ENCODE assay signal across 8 mouse cellular contexts in genomic region chr11:69414421-69415326, GRCm38 (mm10). TPM values are rescaled to one million over a fixed set of nuclear protein-coding genes. Genes with fewer than 3 reads are reported as not detected.
DNase-seq lines count a peak whose midpoint lies in the region; ATAC-seq lines count a peak whose summit lies in the region.

No protein-coding gene starts in this region.

- no peak for ATAC-seq in intestine, embryonic 14.5 days (replicated peaks; ENCODE audit: low FRiP score, low TSS enrichment, low read depth)
- ATAC-seq in midbrain, embryonic 16.5 days = no peak

- H3K27me3 ChIP-seq in intestine, embryonic 14.5 days (replicated peaks; ENCODE audit: control insufficient read depth, insufficient read depth, low read length) = no peaks in the 10 kb centered on the region
- H3K27me3 ChIP-seq in midbrain, embryonic 16.5 days (ENCODE audit: control insufficient read depth, insufficient read depth, low read depth, low read length) = no peaks in the 10 kb centered on the region

- peak overlapping the region; percentile 90 for H3K9ac ChIP-seq in intestine, embryonic 14.5 days (ENCODE audit: low read length)
- peak overlapping the region; percentile 98 for H3K9ac ChIP-seq in midbrain, embryonic 16.5 days (ENCODE audit: low read depth, low read length)

- peak; percentile 34 for DNase-seq in gastrocnemius, postnatal 25 days
- no peak for DNase-seq in gastrocnemius, adult 18-20 months (ENCODE audit: low spot score)
- peak; percentile 81 for DNase-seq in A20 (ENCODE audit: low read depth, low spot score)
- peak; percentile 54 for DNase-seq in embryo, embryonic 9.5 days (ENCODE audit: extremely low spot score)
- no peak for DNase-seq in intestine, embryonic 14.5 days (ENCODE audit: low spot score)
- DNase-seq in B cell, adult 2 months = no peak
- no peak for DNase-seq in ovary, adult 18-20 months (ENCODE audit: low spot score)

- WGBS in intestine, embryonic 14.5 days = 3% methylated on average over 4 of the region's 4 CpGs
- 9% methylated on average over 4 of the region's 4 CpGs for WGBS in midbrain, embryonic 16.5 days

- H3K4me1 ChIP-seq in intestine, embryonic 14.5 days (replicated peaks; ENCODE audit: control insufficient read depth, insufficient read depth, low read length) = peaks cover 46% of the 10 kb centered on the region
- peaks cover 47% of the 10 kb centered on the region for H3K4me1 ChIP-seq in midbrain, embryonic 16.5 days (ENCODE audit: control insufficient read depth, insufficient read depth, low read length)

- H3K9me3 ChIP-seq in intestine, embryonic 14.5 days (ENCODE audit: control insufficient read depth, low read length) = no peaks in the 10 kb centered on the region
- no peaks in the 10 kb centered on the region for H3K9me3 ChIP-seq in midbrain, embryonic 16.5 days (replicated peaks; ENCODE audit: control insufficient read depth, low read length, poor library complexity, severe bottlenecking)

- peaks cover 15% of the 10 kb centered on the region; the same call in 1 of the 2 replicates for H3K36me3 ChIP-seq in intestine, embryonic 14.5 days (ENCODE audit: control insufficient read depth, insufficient read depth, low read length)
- no peaks in the 10 kb centered on the region for H3K36me3 ChIP-seq in midbrain, embryonic 16.5 days (ENCODE audit: control insufficient read depth, insufficient read depth, low read length)

- peak overlapping the region; percentile 86 for H3K27ac ChIP-seq in intestine, embryonic 14.5 days (ENCODE audit: low read depth)
- peak overlapping the region; percentile 99 for H3K27ac ChIP-seq in midbrain, embryonic 16.5 days (ENCODE audit: low read length)

- peak overlapping the region; percentile 90 for H3K4me3 ChIP-seq in intestine, embryonic 14.5 days (ENCODE audit: low read depth, low read length)
- H3K4me3 ChIP-seq in midbrain, embryonic 16.5 days (ENCODE audit: low read depth, low read length) = peak overlapping the region; percentile 67

- peak overlapping the region; percentile 85 for H3K4me2 ChIP-seq in intestine, embryonic 14.5 days (ENCODE audit: low read length)
- peak overlapping the region; percentile 92 for H3K4me2 ChIP-seq in midbrain, embryonic 16.5 days (ENCODE audit: low read length)

RNA-seq across cellular contexts. Expression of gene Kdm6b, which starts 1.2 kb away (rescaled TPM):
- total RNA-seq in gastrocnemius, postnatal 25 days (2021) = 10 to 100 TPM; 23.9 to 27.7 TPM
- 10 to 100 TPM; 19.6 to 22.0 TPM for total RNA-seq in gastrocnemius, adult 18-20 months (2021)
- polyA plus RNA-seq in intestine, embryonic 14.5 days (2014; fragmentation: Nextera tagmentation; extraction: Ambion mirVana) = 29.1 and 29.6 TPM in 2 replicates
- 36.4 and 39.0 TPM in 2 replicates for polyA plus RNA-seq in midbrain, embryonic 16.5 days (2015; fragmentation: Nextera tagmentation; extraction: Ambion mirVana)

RNA-seq across cellular contexts. Expression of gene Tmem88, which starts 16.6 kb away (rescaled TPM):
- 1 to 10 TPM; 6.1 to 7.0 TPM for total RNA-seq in gastrocnemius, postnatal 25 days (2021)
- total RNA-seq in gastrocnemius, adult 18-20 months (2021) = 1 to 10 TPM; 2.6 to 4.1 TPM
- polyA plus RNA-seq in intestine, embryonic 14.5 days (2014; fragmentation: Nextera tagmentation; extraction: Ambion mirVana) = 34.8 and 38.4 TPM in 2 replicates
- 5.2 and 5.9 TPM in 2 replicates for polyA plus RNA-seq in midbrain, embryonic 16.5 days (2015; fragmentation: Nextera tagmentation; extraction: Ambion mirVana)

RNA-seq across cellular contexts. Expression of gene Cyb5d1, which starts 19.2 kb away (rescaled TPM):
- 10 to 100 TPM; 26.5 to 26.9 TPM for total RNA-seq in gastrocnemius, postnatal 25 days (2021)
- total RNA-seq in gastrocnemius, adult 18-20 months (2021) = 10 to 100 TPM; 29.3 to 33.0 TPM
- 23.3 and 23.8 TPM in 2 replicates for polyA plus RNA-seq in intestine, embryonic 14.5 days (2014; fragmentation: Nextera tagmentation; extraction: Ambion mirVana)
- polyA plus RNA-seq in midbrain, embryonic 16.5 days (2015; fragmentation: Nextera tagmentation; extraction: Ambion mirVana) = 27.1 and 28.9 TPM in 2 replicates

RNA-seq across cellular contexts. Expression of gene Naa38, which starts 19.4 kb away (rescaled TPM):
- total RNA-seq in gastrocnemius, postnatal 25 days (2021) = 10 to 100 TPM; 60.4 to 65.0 TPM
- total RNA-seq in gastrocnemius, adult 18-20 months (2021) = 10 to 100 TPM; 70.5 to 72.1 TPM
- polyA plus RNA-seq in intestine, embryonic 14.5 days (2014; fragmentation: Nextera tagmentation; extraction: Ambion mirVana) = 184 and 197 TPM in 2 replicates
- polyA plus RNA-seq in midbrain, embryonic 16.5 days (2015; fragmentation: Nextera tagmentation; extraction: Ambion mirVana) = 86.2 and 89.6 TPM in 2 replicates

RNA-seq across cellular contexts. Expression of gene Chd3, which starts 45.5 kb away (rescaled TPM):
- total RNA-seq in gastrocnemius, postnatal 25 days (2021) = 10 to 100 TPM; 12.0 to 13.9 TPM
- total RNA-seq in gastrocnemius, adult 18-20 months (2021) = 1 to 10 TPM; 5.7 to 7.9 TPM
- polyA plus RNA-seq in intestine, embryonic 14.5 days (2014; fragmentation: Nextera tagmentation; extraction: Ambion mirVana) = 52.4 and 62.3 TPM in 2 replicates
- 82.8 and 86.1 TPM in 2 replicates for polyA plus RNA-seq in midbrain, embryonic 16.5 days (2015; fragmentation: Nextera tagmentation; extraction: Ambion mirVana)

Comparison
In these comparisons a context has a peak if more than half of its experiments do, and no peak if none do; other contexts are left out.
1. DNase-seq: peak in gastrocnemius, postnatal 25 days (single experiment), A20 (single experiment) and embryo, embryonic 9.5 days (single experiment); none in gastrocnemius, adult 18-20 months (single experiment), intestine, embryonic 14.5 days (single experiment), B cell, adult 2 months (0 of 2) and ovary, adult 18-20 months (single experiment).